Mouse (Mus musculus): ENCODE data around the gene Aacs. TPM values are rescaled to one million over a fixed set of nuclear protein-coding genes. Genes with fewer than 3 reads are reported as not detected.
A peak's percentile ranks its signal among the peaks of the same experiment; 100 is the strongest.

Gene Aacs
- polyA plus RNA-seq, 1 experiment, result 58.6 TPM

- TF ChIP-seq CTCF (IDR thresholded peaks at IDR 0.05; ENCODE audit: insufficient read depth, low read length) (peak; percentile 23; the same call in 1 of the 2 replicates), POLR2A (IDR thresholded peaks at IDR 0.05; ENCODE audit: borderline replicate concordance, extremely low read depth, low read depth, low read length) (no peak)
- Histone ChIP-seq H3K4me1 (ENCODE audit: control insufficient read depth, insufficient read depth, low read length) (no peaks in the 10 kb centered on the region), H3K4me3 (replicated peaks; ENCODE audit: extremely low read depth, low read depth, low read length) (no peak overlapping the region)
- no peak for DNase-seq
- 81% methylated on average over 5 of the region's 5 CpGs for WGBS
Observed at GRCm38 (mm10) chr5:125443335-125443734, 32.3 kb upstream of the Aacs start.

DNA sequence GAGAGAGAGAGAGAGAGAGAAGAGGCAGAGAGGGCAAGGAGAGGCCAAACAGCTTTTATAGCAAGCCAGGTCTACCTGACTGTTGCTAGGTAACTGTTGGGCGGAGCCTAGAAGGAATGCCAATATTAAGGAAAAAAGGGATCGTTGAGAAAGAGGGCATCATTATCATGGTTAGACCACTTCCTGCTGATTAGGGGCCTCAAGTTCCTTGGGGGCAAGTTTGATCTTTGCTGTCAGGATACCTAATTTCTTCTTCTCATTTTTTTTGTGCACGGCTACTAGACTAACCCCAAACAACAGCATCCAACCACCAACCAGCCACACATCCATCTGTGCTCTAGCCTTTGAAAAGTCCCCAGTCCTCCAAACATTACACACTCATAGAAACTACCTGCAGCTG lies 31.7 kb upstream of the Aacs start:
- no peak for DNase-seq
- H3K4me1 ChIP-seq (ENCODE audit: control insufficient read depth, insufficient read depth, low read length), result no peaks in the 10 kb centered on the region
- TF ChIP-seq POLR2A (IDR thresholded peaks at IDR 0.05; ENCODE audit: borderline replicate concordance, extremely low read depth, low read depth, low read length) (no peak), CTCF (IDR thresholded peaks at IDR 0.05; ENCODE audit: insufficient read depth, low read length) (no peak)
- no peak overlapping the region for H3K4me3 ChIP-seq (replicated peaks; ENCODE audit: extremely low read depth, low read depth, low read length)
- 77% methylated on average over 3 of the region's 3 CpGs for WGBS

DNA sequence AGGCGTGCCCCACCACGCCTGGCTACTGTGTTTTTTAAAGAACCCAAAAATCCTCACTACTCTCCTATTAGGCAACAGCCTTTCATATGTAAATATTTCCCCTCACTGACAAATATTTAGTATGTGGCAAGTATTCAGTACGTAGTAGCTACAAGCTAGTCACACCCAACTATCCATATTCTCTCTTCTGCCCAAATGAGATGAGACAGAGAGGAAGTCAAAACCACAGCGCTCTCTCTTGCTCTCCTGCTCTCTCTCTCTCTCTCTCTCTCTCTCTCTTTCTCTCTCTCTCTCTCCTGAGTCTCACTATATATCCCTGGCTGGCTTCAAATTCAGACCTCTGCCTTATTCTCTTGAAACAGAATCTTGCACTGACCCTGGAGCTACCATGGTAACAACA lies 31.1 kb upstream of the Aacs start:
- H3K4me3 ChIP-seq (replicated peaks; ENCODE audit: extremely low read depth, low read depth, low read length), result no peak overlapping the region
- TF ChIP-seq CTCF (IDR thresholded peaks at IDR 0.05; ENCODE audit: insufficient read depth, low read length) (no peak), POLR2A (IDR thresholded peaks at IDR 0.05; ENCODE audit: borderline replicate concordance, extremely low read depth, low read depth, low read length) (no peak)
- WGBS, result 65% methylated on average over 4 of the region's 4 CpGs
- DNase-seq, result no peak
- no peaks in the 10 kb centered on the region for H3K4me1 ChIP-seq (ENCODE audit: control insufficient read depth, insufficient read depth, low read length)

DNA sequence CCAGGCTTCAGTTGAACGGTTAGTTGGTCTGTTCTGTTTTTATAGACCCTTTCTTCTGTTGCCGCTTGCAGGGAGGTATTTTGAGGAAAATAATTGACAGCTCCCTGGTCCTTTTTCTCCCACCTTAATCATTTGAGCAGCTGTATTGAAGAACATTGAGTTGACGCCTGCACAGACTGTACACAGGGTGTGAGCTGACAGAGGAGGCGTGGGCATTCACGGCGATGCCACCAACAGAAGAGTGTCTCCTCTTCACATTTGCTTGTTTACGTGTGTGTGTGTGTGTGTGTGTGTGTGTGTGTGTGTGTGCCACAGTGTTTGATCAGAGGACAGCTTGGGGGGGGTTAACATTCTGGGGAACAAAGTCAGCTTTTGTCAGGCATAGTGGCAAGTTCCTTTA lies 29.3 kb upstream of the Aacs start:
- WGBS, result 82% methylated on average over 7 of the region's 7 CpGs

DNA sequence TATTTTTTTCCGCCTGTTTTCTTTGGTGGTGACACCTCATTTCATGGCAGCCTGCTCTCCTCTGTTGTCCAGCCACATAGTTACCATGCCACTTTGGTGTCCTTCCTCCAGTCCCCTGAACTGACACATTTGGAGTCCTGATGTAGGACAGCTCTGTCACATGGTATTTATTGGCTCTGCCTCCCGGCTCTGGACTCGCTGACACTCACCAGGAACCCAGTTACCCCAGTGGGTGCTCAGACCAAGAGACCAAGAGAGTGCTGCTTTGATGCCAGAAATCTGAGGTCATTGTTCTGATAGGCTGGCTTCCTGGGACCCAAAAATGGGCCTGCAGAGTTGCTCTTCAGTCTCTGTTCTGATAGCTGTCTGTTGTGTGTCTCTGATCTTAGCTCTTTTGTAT lies 27.6 kb upstream of the Aacs start:
- Histone ChIP-seq H3K4me1 (ENCODE audit: control insufficient read depth, insufficient read depth, low read length) (no peaks in the 10 kb centered on the region), H3K4me3 (replicated peaks; ENCODE audit: extremely low read depth, low read depth, low read length) (no peak overlapping the region)
- TF ChIP-seq POLR2A (IDR thresholded peaks at IDR 0.05; ENCODE audit: borderline replicate concordance, extremely low read depth, low read depth, low read length), result no peak
- TF ChIP-seq CTCF (IDR thresholded peaks at IDR 0.05; ENCODE audit: insufficient read depth, low read length), result no peak
- 76% methylated on average over 3 of the region's 3 CpGs for WGBS
- DNase-seq, result no peak

More for the DNA sequence above, 29.3 kb upstream of the Aacs start:
- DNase-seq, result no peak
- Histone ChIP-seq H3K4me3 (replicated peaks; ENCODE audit: extremely low read depth, low read depth, low read length) (no peak overlapping the region), H3K4me1 (ENCODE audit: control insufficient read depth, insufficient read depth, low read length) (no peaks in the 10 kb centered on the region)
- TF ChIP-seq POLR2A (IDR thresholded peaks at IDR 0.05; ENCODE audit: borderline replicate concordance, extremely low read depth, low read depth, low read length), result no peak
- no peak for TF ChIP-seq CTCF (IDR thresholded peaks at IDR 0.05; ENCODE audit: insufficient read depth, low read length)

GRCm38 (mm10) chr5:125448631-125449030 lies 27.0 kb upstream of the Aacs start:
- no peak overlapping the region for H3K4me3 ChIP-seq (replicated peaks; ENCODE audit: extremely low read depth, low read depth, low read length)
- TF ChIP-seq POLR2A (IDR thresholded peaks at IDR 0.05; ENCODE audit: borderline replicate concordance, extremely low read depth, low read depth, low read length), result no peak
- TF ChIP-seq CTCF (IDR thresholded peaks at IDR 0.05; ENCODE audit: insufficient read depth, low read length), result no peak
- WGBS, result 91% methylated on average over 4 of the region's 4 CpGs
- no peaks in the 10 kb centered on the region for H3K4me1 ChIP-seq (ENCODE audit: control insufficient read depth, insufficient read depth, low read length)
- no peak for DNase-seq

- no peak for TF ChIP-seq CTCF (IDR thresholded peaks at IDR 0.05; ENCODE audit: insufficient read depth, low read length)
- TF ChIP-seq POLR2A (IDR thresholded peaks at IDR 0.05; ENCODE audit: borderline replicate concordance, extremely low read depth, low read depth, low read length), result no peak
- H3K4me1 ChIP-seq (ENCODE audit: control insufficient read depth, insufficient read depth, low read length), result no peaks in the 10 kb centered on the region
- DNase-seq, result no peak
- 65% methylated on average over 5 of the region's 5 CpGs for WGBS
- no peak overlapping the region for H3K4me3 ChIP-seq (replicated peaks; ENCODE audit: extremely low read depth, low read depth, low read length)
Observed at GRCm38 (mm10) chr5:125449306-125449705, 26.3 kb upstream of the Aacs start.

DNA sequence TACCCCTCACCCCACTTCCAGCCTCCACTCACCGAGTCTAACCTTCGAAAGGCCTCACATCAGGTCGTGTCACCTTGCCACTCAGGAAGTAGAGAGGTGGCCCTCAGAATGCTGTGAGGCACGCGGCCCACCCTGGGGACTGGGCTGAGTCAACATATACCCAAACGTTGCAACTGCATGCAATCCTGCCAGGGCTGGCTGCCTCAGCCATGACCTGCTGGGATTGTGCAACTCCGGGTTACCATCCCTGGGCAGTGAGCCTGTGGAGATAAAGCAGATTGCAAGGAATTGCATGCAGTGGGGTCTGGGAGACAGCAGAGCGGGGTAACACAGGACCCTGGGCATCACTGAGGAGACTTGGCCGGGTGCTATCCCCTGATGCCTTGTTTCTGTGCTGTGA lies 23.0 kb upstream of the Aacs start:
- H3K4me3 ChIP-seq (replicated peaks; ENCODE audit: extremely low read depth, low read depth, low read length), result no peak overlapping the region
- WGBS, result 77% methylated on average over 9 of the region's 9 CpGs

DNA sequence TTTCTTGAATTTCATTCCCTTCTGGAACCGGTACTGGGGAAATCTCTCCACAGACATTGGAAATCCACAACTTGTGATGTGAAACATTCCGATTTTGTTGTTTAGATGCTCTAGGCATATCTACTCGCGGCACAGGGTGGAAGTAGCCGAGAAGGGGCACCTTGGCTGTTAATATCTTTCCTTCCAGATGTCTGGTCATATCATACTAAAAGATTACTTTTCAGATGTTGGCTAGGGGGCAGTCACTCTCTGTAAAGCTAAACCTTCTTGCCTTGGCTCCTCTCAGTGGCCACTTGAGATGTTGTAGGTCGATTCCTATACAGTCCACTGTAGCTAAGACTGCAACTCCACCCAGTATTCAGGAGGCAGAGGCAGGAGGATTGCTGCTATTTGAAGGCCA lies 19.5 kb upstream of the Aacs start:
- 89% methylated on average over 6 of the region's 6 CpGs for WGBS
- H3K4me3 ChIP-seq (replicated peaks; ENCODE audit: extremely low read depth, low read depth, low read length), result no peak overlapping the region
- DNase-seq, result no peak
- TF ChIP-seq CTCF (IDR thresholded peaks at IDR 0.05; ENCODE audit: insufficient read depth, low read length), result no peak
- no peak for TF ChIP-seq POLR2A (IDR thresholded peaks at IDR 0.05; ENCODE audit: borderline replicate concordance, extremely low read depth, low read depth, low read length)
- H3K4me1 ChIP-seq (ENCODE audit: control insufficient read depth, insufficient read depth, low read length), result no peaks in the 10 kb centered on the region

More for the DNA sequence above, 23.0 kb upstream of the Aacs start:
- DNase-seq, result no peak
- TF ChIP-seq POLR2A (IDR thresholded peaks at IDR 0.05; ENCODE audit: borderline replicate concordance, extremely low read depth, low read depth, low read length) (no peak), CTCF (IDR thresholded peaks at IDR 0.05; ENCODE audit: insufficient read depth, low read length) (no peak)
- H3K4me1 ChIP-seq (ENCODE audit: control insufficient read depth, insufficient read depth, low read length), result no peaks in the 10 kb centered on the region

- TF ChIP-seq POLR2A (IDR thresholded peaks at IDR 0.05; ENCODE audit: borderline replicate concordance, extremely low read depth, low read depth, low read length) (no peak), CTCF (IDR thresholded peaks at IDR 0.05; ENCODE audit: insufficient read depth, low read length) (no peak)
- no peaks in the 10 kb centered on the region for H3K4me1 ChIP-seq (ENCODE audit: control insufficient read depth, insufficient read depth, low read length)
- 81% methylated on average over 6 of the region's 6 CpGs for WGBS
- DNase-seq, result no peak
- no peak overlapping the region for H3K4me3 ChIP-seq (replicated peaks; ENCODE audit: extremely low read depth, low read depth, low read length)
Observed at GRCm38 (mm10) chr5:125457538-125457937, 18.1 kb upstream of the Aacs start.
